Mouse (Mus musculus) lung, adult 2 months (tissue): Measurements from ENCODE around the gene Hivep2.

Source experiments
- CTCF ChIP-seq: fragments of 200-500 bp; IDR thresholded peaks from 2 replicates; pipeline ENCODE4 v1.5.1; 2011; ENCODE audit warnings: mild to moderate bottlenecking, low read length, control low read depth; ENCODE audit not compliant: insufficient read depth
- POLR2A ChIP-seq: fragments of 200-500 bp; IDR thresholded peaks from 2 replicates; pipeline ENCODE4 v1.6.1; 2011; ENCODE audit warnings: low read depth, mild to moderate bottlenecking, control low read depth, low read length, borderline replicate concordance; ENCODE audit errors: extremely low read depth

DNA sequence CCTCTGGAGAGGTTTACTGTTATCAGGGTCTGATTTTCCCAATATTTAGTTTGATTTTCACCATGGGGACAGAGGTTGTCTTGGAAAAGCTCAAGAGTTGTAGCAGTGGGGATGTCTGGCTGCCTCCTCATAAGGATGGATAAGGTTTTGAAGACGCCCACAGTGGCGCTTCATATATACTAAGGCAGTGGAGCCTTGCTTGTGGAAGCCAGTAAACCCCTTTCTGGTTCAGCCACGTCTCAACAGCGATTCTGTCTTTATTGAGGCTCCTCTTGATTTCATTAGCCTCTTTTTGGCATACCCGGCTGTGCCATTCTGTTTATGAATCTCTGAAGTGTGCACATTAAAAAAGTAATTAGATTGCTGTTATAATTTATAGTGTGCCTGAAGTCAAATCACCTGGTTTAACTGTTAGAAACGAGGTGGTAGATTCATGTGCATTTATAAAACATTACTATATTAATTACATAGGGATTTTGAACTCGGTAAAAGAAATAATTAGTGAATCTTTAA lies 72.2 kb downstream of the Hivep2 start:
- no peak for TF ChIP-seq CTCF
- no peak for TF ChIP-seq POLR2A
